Mouse (Mus musculus): Measurements from ENCODE around the gene Gsap. TPM values are rescaled to one million over a fixed set of nuclear protein-coding genes. Genes with fewer than 3 reads are reported as not detected.

Gsap gene
- polyA plus RNA-seq, 1 experiment, result 4.5 TPM

GRCm38 (mm10) chr5:21169346-21169745 lies 16.7 kb upstream of the Gsap start:
- Histone ChIP-seq H3K36me3 (ENCODE audit: control insufficient read depth, insufficient read depth, low read length) (no peaks in the 10 kb centered on the region), H3K4me1 (ENCODE audit: control insufficient read depth, insufficient read depth, low read length) (no peaks in the 10 kb centered on the region), H3K27ac (ENCODE audit: control insufficient read depth, insufficient read depth, low read depth, low read length) (no peak overlapping the region), H3K27me3 (ENCODE audit: control insufficient read depth, insufficient read depth, low read length) (no peaks in the 10 kb centered on the region), H3K4me3 (ENCODE audit: control insufficient read depth, low read depth, low read length) (no peak overlapping the region)
- TF ChIP-seq POLR2A (IDR thresholded peaks at IDR 0.05; ENCODE audit: control insufficient read depth, low read depth, low read length) (no peak), CTCF (IDR thresholded peaks at IDR 0.05; ENCODE audit: control insufficient read depth, insufficient read depth, insufficient replicate concordance, low read depth, low read length) (no peak)

DNA sequence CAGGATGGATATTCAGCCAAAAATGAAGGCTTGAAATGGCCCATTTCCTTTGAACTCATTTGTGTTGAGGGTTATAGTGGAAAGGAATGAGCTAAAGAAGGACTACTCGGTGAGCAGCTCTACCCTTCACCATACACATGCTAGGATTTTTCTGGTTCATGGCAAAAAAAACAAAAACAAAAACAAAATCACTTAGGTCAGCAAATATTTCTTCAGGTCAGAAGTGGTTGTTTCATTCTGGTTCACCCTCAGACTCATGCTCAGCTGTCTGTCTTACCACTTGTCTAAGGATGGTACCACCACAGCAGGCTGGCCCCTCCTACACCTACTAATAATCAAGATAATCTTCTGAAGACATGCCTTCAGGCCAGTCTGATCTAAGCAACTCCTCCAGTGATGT lies 16.2 kb upstream of the Gsap start:
- H3K27me3 ChIP-seq (ENCODE audit: control insufficient read depth, insufficient read depth, low read length), result no peaks in the 10 kb centered on the region
- H3K4me1 ChIP-seq (ENCODE audit: control insufficient read depth, insufficient read depth, low read length), result no peaks in the 10 kb centered on the region
- no peak overlapping the region for H3K27ac ChIP-seq (ENCODE audit: control insufficient read depth, insufficient read depth, low read depth, low read length)
- no peaks in the 10 kb centered on the region for H3K36me3 ChIP-seq (ENCODE audit: control insufficient read depth, insufficient read depth, low read length)
- no peak overlapping the region for H3K4me3 ChIP-seq (ENCODE audit: control insufficient read depth, low read depth, low read length)
- TF ChIP-seq CTCF (IDR thresholded peaks at IDR 0.05; ENCODE audit: control insufficient read depth, insufficient read depth, insufficient replicate concordance, low read depth, low read length), result no peak
- TF ChIP-seq POLR2A (IDR thresholded peaks at IDR 0.05; ENCODE audit: control insufficient read depth, low read depth, low read length), result no peak

DNA sequence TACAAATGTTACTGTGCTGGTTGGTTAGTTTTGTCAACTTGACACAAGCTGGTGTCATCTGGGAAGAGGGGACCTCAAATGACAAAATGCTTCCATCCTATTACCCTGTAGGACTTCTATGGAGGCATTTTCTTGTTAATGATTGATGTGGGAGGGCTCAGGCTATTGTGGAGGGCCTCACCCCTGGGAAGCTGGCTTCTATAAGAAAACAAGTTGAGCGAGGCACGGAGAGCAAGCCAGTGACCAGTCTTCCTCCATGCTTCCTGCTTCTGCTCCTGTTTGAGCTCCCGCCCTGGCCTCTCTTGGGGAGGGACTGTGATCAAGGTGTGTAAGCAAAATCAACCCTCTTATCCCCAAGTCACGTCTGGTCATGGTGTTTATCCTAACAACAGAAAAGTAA lies 15.6 kb upstream of the Gsap start:
- Histone ChIP-seq H3K36me3 (ENCODE audit: control insufficient read depth, insufficient read depth, low read length) (no peaks in the 10 kb centered on the region), H3K27me3 (ENCODE audit: control insufficient read depth, insufficient read depth, low read length) (no peaks in the 10 kb centered on the region), H3K4me3 (ENCODE audit: control insufficient read depth, low read depth, low read length) (no peak overlapping the region), H3K4me1 (ENCODE audit: control insufficient read depth, insufficient read depth, low read length) (no peaks in the 10 kb centered on the region), H3K27ac (ENCODE audit: control insufficient read depth, insufficient read depth, low read depth, low read length) (no peak overlapping the region)
- TF ChIP-seq CTCF (IDR thresholded peaks at IDR 0.05; ENCODE audit: control insufficient read depth, insufficient read depth, insufficient replicate concordance, low read depth, low read length) (no peak), POLR2A (IDR thresholded peaks at IDR 0.05; ENCODE audit: control insufficient read depth, low read depth, low read length) (no peak)

GRCm38 (mm10) chr5:21170898-21171297 lies 15.2 kb upstream of the Gsap start:
- H3K27me3 ChIP-seq (ENCODE audit: control insufficient read depth, insufficient read depth, low read length), result no peaks in the 10 kb centered on the region
- H3K27ac ChIP-seq (ENCODE audit: control insufficient read depth, insufficient read depth, low read depth, low read length), result no peak overlapping the region

DNA sequence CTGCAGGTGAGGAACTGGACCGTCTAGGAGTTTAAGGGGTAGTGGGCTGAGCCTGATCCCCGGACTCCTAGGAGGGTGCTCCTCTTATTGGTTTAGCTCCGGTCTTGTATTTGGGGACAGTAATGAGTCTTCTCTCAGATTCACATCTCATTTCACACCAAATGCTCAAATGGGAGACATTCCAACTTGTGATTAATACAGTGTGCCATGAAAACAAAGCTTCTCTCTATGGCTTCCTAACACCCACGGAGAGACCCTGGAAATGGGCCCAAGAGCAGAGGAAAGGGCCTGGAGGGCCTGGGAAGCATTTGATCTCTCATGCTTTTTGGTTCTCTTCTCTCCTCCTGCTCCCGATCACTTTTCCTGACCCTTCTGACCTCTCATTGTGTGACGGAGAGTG lies 14.7 kb upstream of the Gsap start:
- H3K4me3 ChIP-seq (ENCODE audit: control insufficient read depth, low read depth, low read length), result no peak overlapping the region
- no peaks in the 10 kb centered on the region for H3K27me3 ChIP-seq (ENCODE audit: control insufficient read depth, insufficient read depth, low read length)
- no peaks in the 10 kb centered on the region for H3K4me1 ChIP-seq (ENCODE audit: control insufficient read depth, insufficient read depth, low read length)
- H3K36me3 ChIP-seq (ENCODE audit: control insufficient read depth, insufficient read depth, low read length), result no peaks in the 10 kb centered on the region
- H3K27ac ChIP-seq (ENCODE audit: control insufficient read depth, insufficient read depth, low read depth, low read length), result no peak overlapping the region
- TF ChIP-seq POLR2A (IDR thresholded peaks at IDR 0.05; ENCODE audit: control insufficient read depth, low read depth, low read length), result no peak
- TF ChIP-seq CTCF (IDR thresholded peaks at IDR 0.05; ENCODE audit: control insufficient read depth, insufficient read depth, insufficient replicate concordance, low read depth, low read length), result no peak

More at GRCm38 (mm10) chr5:21170898-21171297, 15.2 kb upstream of the Gsap start:
- TF ChIP-seq CTCF (IDR thresholded peaks at IDR 0.05; ENCODE audit: control insufficient read depth, insufficient read depth, insufficient replicate concordance, low read depth, low read length) (no peak), POLR2A (IDR thresholded peaks at IDR 0.05; ENCODE audit: control insufficient read depth, low read depth, low read length) (no peak)
- Histone ChIP-seq H3K4me3 (ENCODE audit: control insufficient read depth, low read depth, low read length) (no peak overlapping the region), H3K4me1 (ENCODE audit: control insufficient read depth, insufficient read depth, low read length) (no peaks in the 10 kb centered on the region), H3K36me3 (ENCODE audit: control insufficient read depth, insufficient read depth, low read length) (no peaks in the 10 kb centered on the region)

DNA sequence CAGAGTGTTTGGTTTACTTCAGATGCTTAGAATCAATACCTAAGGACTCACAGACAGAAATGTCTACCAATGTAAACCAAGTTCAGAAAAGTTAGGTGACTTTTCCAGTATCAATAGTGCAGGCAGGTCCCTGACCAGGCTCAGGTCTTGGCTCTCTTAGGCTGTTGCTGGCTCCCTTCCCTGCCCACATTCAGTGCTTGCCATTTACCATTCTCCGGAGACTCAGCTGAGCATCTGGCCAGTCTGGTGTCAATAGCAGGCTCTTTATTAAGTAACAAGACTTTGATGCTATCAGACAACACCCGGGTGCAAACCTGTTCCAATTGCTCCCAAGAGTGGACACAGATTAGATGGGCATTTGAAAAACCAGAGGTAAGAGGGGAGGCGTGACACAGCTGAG lies 13.7 kb upstream of the Gsap start:
- Histone ChIP-seq H3K27ac (ENCODE audit: control insufficient read depth, insufficient read depth, low read depth, low read length) (no peak overlapping the region), H3K4me3 (ENCODE audit: control insufficient read depth, low read depth, low read length) (no peak overlapping the region), H3K27me3 (ENCODE audit: control insufficient read depth, insufficient read depth, low read length) (no peaks in the 10 kb centered on the region), H3K36me3 (ENCODE audit: control insufficient read depth, insufficient read depth, low read length) (no peaks in the 10 kb centered on the region), H3K4me1 (ENCODE audit: control insufficient read depth, insufficient read depth, low read length) (no peaks in the 10 kb centered on the region)
- TF ChIP-seq POLR2A (IDR thresholded peaks at IDR 0.05; ENCODE audit: control insufficient read depth, low read depth, low read length) (no peak), CTCF (IDR thresholded peaks at IDR 0.05; ENCODE audit: control insufficient read depth, insufficient read depth, insufficient replicate concordance, low read depth, low read length) (no peak)

DNA sequence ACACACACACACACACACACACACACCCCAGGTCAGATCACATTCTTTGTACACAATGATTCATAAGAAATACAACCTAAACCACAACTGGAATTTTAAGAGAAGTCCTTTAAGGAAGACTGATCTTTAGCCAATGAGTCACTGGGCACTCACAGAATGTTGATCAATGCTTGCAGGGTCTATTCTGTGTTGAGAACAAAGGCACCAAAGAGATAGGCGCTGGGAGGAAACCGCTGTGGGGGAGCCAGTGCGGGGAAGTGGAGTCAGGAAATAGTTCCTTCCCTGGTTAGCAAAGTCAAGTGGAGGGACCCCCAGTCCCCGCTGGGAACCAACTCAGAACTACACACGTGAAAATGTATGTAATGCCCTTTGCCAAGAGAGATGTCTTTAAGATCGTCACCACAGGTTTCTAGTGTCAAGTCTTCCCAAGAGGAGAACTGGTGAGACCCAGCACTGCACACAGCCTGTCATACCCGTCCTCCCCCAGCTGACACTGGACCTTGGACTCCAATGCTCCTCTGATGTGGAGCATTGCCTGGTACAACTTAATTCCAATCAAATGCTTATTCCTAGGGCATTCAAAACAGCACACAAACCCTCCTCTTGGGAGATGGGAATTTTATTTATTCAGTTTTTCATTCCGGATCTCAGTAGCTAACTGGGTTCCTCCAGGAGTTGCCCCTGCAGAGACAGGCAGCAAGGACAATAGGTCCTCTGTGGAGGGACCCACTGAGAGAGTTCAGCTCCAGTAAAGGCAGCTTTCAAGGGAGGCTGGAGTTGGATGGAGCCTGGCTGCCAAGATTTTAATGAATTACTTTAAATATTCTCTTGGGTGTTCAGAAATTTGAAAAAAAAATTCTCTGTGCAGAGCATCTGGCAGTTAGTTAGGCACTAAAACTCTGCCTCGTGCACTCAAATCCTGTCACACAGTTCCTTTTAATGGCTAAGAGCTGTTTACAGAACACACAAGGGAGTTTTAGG lies 10.6 kb upstream of the Gsap start:
- no peak overlapping the region for H3K4me3 ChIP-seq (ENCODE audit: control insufficient read depth, low read depth, low read length)
- H3K27ac ChIP-seq (ENCODE audit: control insufficient read depth, insufficient read depth, low read depth, low read length), result no peak overlapping the region
- TF ChIP-seq POLR2A (IDR thresholded peaks at IDR 0.05; ENCODE audit: control insufficient read depth, low read depth, low read length) (no peak), CTCF (IDR thresholded peaks at IDR 0.05; ENCODE audit: control insufficient read depth, insufficient read depth, insufficient replicate concordance, low read depth, low read length) (no peak)

More for the DNA sequence above, 10.6 kb upstream of the Gsap start:
- H3K36me3 ChIP-seq (ENCODE audit: control insufficient read depth, insufficient read depth, low read length), result no peaks in the 10 kb centered on the region
- H3K27me3 ChIP-seq (ENCODE audit: control insufficient read depth, insufficient read depth, low read length), result no peaks in the 10 kb centered on the region
- H3K4me1 ChIP-seq (ENCODE audit: control insufficient read depth, insufficient read depth, low read length), result no peaks in the 10 kb centered on the region

Data from testis, adult 2 months (tissue).